Mouse (Mus musculus) cerebellum, adult 2 months (tissue): ENCODE measurements at regions not wholly inside any gene's neighbourhood (a gene's known extent, or its start where the extent isn't known, plus 50 kb on each side); places are given as distances from the start of the nearest gene placed in this dataset.

Experiments used
- CTCF ChIP-seq: fragments of 200-500 bp; IDR thresholded peaks from 2 replicates; pipeline ENCODE4 v1.5.1; 2011; ENCODE audit warnings: low read depth, mild to moderate bottlenecking, control low read depth, low read length, moderate library complexity, borderline replicate concordance; ENCODE audit not compliant: insufficient read depth
- POLR2A ChIP-seq: fragments of 200-500 bp; IDR thresholded peaks from 2 replicates; pipeline ENCODE4 v1.6.1; 2011; ENCODE audit warnings: low read length, control low read depth, borderline replicate concordance; ENCODE audit not compliant: insufficient read depth

- TF ChIP-seq CTCF (no peak), POLR2A (no peak)
Observed at GRCm38 (mm10) chr4:34308921-34309563, 241.7 kb upstream of the Akirin2 start.
